Mouse (Mus musculus) heart, embryonic 16.5 days (tissue): ENCODE measurements at regions not wholly inside any gene's neighbourhood (a gene's known extent, or its start where the extent isn't known, plus 50 kb on each side); places are given as distances from the start of the nearest gene placed in this dataset.

Experiments used
- ATAC-seq: fragments of 200-750 bp; cut with Nextera tagmentation; replicated peaks from 2 replicates; pipeline ENCODE4 v1.8.0; 2017; ENCODE audit warnings: moderate number of reproducible peaks; ENCODE audit not compliant: insufficient read depth, low FRiP score; ENCODE audit errors: extremely low read depth
- H3K27ac ChIP-seq: fragments of 300-500 bp; sonication (generic); 2 replicates; pipeline ENCODE4 v1.5.1; 2014; ENCODE audit warnings: mild to moderate bottlenecking, low read length, control low read depth, moderate library complexity
- H3K27me3 ChIP-seq: fragments of 300-500 bp; sonication (generic); 2 replicates; pipeline ENCODE4 v1.6.1; 2014; ENCODE audit warnings: low read length, mixed read lengths; ENCODE audit not compliant: control insufficient read depth, insufficient read depth
- H3K36me3 ChIP-seq: fragments of 300-500 bp; sonication (generic); 2 replicates; pipeline ENCODE4 v1.6.1; 2014; ENCODE audit not compliant: control insufficient read depth, insufficient read depth
- H3K4me1 ChIP-seq: fragments of 300-500 bp; sonication (generic); 2 replicates; pipeline ENCODE4 v1.6.1; 2014; ENCODE audit warnings: low read length, mixed read lengths; ENCODE audit not compliant: control insufficient read depth, insufficient read depth
- H3K4me2 ChIP-seq: fragments of 300-500 bp; sonication (generic); 2 replicates; pipeline ENCODE4 v1.6.1; 2014; ENCODE audit warnings: low read depth, mild to moderate bottlenecking, control low read depth, low read length
- H3K4me3 ChIP-seq: fragments of 300-500 bp; sonication (generic); 2 replicates; pipeline ENCODE4 v1.5.1; 2014; ENCODE audit warnings: mild to moderate bottlenecking, control low read depth, low read length
- H3K9ac ChIP-seq: fragments of 300-500 bp; sonication (generic); 2 replicates; pipeline ENCODE4 v1.6.1; 2014; ENCODE audit warnings: low read length, control low read depth
- H3K9me3 ChIP-seq: fragments of 300-500 bp; sonication (generic); replicated peaks from 2 replicates; pipeline ENCODE4 v1.6.1; 2016; ENCODE audit warnings: low read length; ENCODE audit not compliant: control insufficient read depth
- WGBS: fragments of 180-500 bp; shearing (Covaris S2); extraction: QIAGEN DNeasy Blood & Tissue Kit; methylation state at CpG from one replicate; pipeline ENCODE4 v1.1.7; 2014; 5-methylcytosine and 5-hydroxymethylcytosine counted together

DNA sequence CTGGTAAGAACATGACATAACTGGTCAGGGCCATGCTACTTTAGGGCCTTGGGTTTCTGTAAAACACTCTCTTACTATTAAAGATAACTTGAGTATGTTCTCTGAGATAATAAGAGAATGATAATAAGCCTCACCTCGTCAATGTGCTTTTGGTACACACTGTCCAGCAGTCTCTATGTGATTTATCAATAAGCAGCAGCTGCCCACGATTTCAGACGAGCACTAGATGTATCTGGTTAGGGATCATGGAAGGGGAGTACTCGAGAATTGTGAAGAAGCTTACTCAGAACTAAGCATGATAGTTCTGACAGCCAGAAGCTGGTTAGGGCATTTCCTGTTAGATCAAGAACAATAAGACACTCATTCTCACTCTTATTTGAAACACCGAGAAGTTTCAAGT, 53.8 kb downstream of the Neurod6 start:
- WGBS, result 46% methylated on average over 5 of the region's 5 CpGs

GRCm38 (mm10) chr6:55620366-55620765, 60.7 kb downstream of the Neurod6 start:
- Histone ChIP-seq H3K9ac (no peak overlapping the region), H3K36me3 (no peaks in the 10 kb centered on the region), H3K4me1 (no peaks in the 10 kb centered on the region), H3K27ac (no peak overlapping the region), H3K9me3 (no peaks in the 10 kb centered on the region), H3K4me2 (no peak overlapping the region), H3K27me3 (no peaks in the 10 kb centered on the region), H3K4me3 (no peak overlapping the region)
- ATAC-seq, result no peak
- WGBS, result 81% methylated on average over 3 of the region's 3 CpGs

More for the DNA sequence above, 53.8 kb downstream of the Neurod6 start:
- Histone ChIP-seq H3K27ac (no peak overlapping the region), H3K4me2 (no peak overlapping the region), H3K4me1 (no peaks in the 10 kb centered on the region), H3K9me3 (no peaks in the 10 kb centered on the region), H3K36me3 (no peaks in the 10 kb centered on the region), H3K4me3 (no peak overlapping the region), H3K27me3 (no peaks in the 10 kb centered on the region), H3K9ac (no peak overlapping the region)
- ATAC-seq, result no peak

- no peak overlapping the region for H3K27ac ChIP-seq
- WGBS, result 37% methylated on average over 13 of the region's 13 CpGs
Measured at GRCm38 (mm10) chr6:55617922-55618481, 63.1 kb downstream of the Neurod6 start.

DNA sequence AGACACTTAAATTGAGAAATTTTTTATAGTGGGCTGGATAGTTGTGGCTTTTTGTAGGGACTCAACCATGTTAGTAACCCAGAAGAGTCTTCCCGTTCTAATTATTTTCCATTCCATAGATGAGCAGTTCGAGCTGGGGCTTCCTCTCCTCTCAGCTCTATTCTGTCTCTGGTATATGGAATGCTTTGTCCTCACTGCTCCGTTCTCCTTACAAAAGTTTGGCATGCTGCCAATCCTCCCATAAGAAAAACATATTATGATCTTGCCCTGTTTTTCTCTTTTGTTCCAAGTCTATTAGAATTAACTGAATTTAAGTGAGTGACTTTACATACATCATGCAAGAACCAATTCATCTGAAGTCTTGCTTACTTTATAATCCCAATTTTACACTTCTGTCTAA, 70.7 kb downstream of the Neurod6 start:
- no peak for ATAC-seq
- Histone ChIP-seq H3K36me3 (no peaks in the 10 kb centered on the region), H3K4me1 (no peaks in the 10 kb centered on the region), H3K27me3 (no peaks in the 10 kb centered on the region), H3K27ac (no peak overlapping the region), H3K9me3 (no peaks in the 10 kb centered on the region), H3K4me3 (no peak overlapping the region), H3K9ac (no peak overlapping the region), H3K4me2 (no peak overlapping the region)
- 48% methylated on average over 3 of the region's 3 CpGs for WGBS

More at GRCm38 (mm10) chr6:55617922-55618481, 63.1 kb downstream of the Neurod6 start:
- Histone ChIP-seq H3K27me3 (no peaks in the 10 kb centered on the region), H3K4me1 (no peaks in the 10 kb centered on the region), H3K9ac (no peak overlapping the region), H3K4me2 (peak overlapping the region; percentile 58), H3K9me3 (no peaks in the 10 kb centered on the region), H3K36me3 (no peaks in the 10 kb centered on the region), H3K4me3 (peak overlapping the region; percentile 38)
- ATAC-seq, result no peak

DNA sequence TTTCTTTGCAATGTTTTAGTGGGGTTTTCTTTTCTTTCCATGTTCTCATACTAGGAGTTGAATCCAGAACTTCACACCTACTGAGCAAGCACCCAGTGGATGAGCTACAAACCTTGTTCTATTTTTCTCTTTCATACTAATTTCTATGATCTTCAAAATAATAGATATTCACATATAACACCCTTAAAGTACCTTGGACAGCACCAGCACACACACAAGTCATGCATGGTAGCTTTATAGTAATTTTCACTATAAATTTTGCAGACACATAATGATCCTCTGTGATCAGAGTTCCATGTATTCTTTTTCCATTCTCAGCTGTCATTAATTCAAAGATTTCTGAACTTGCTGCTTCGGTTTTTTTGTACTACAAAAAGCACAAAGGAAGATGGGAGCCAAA, 71.1 kb downstream of the Neurod6 start:
- Histone ChIP-seq H3K27me3 (no peaks in the 10 kb centered on the region), H3K4me3 (no peak overlapping the region), H3K9ac (no peak overlapping the region), H3K9me3 (no peaks in the 10 kb centered on the region), H3K4me2 (no peak overlapping the region), H3K36me3 (no peaks in the 10 kb centered on the region), H3K27ac (no peak overlapping the region), H3K4me1 (no peaks in the 10 kb centered on the region)
- 63% methylated on average over 1 of the region's 1 CpGs for WGBS
- ATAC-seq, result no peak

GRCm38 (mm10) chr6:55609053-55609452, 72.0 kb downstream of the Neurod6 start:
- H3K9ac ChIP-seq, result no peak overlapping the region
- H3K4me3 ChIP-seq, result no peak overlapping the region
- no peak overlapping the region for H3K27ac ChIP-seq
- no peaks in the 10 kb centered on the region for H3K4me1 ChIP-seq
- H3K36me3 ChIP-seq, result no peaks in the 10 kb centered on the region
- no peaks in the 10 kb centered on the region for H3K9me3 ChIP-seq
- H3K4me2 ChIP-seq, result no peak overlapping the region
- WGBS, result 66% methylated on average over 1 of the region's 1 CpGs
- no peaks in the 10 kb centered on the region for H3K27me3 ChIP-seq
- no peak for ATAC-seq

DNA sequence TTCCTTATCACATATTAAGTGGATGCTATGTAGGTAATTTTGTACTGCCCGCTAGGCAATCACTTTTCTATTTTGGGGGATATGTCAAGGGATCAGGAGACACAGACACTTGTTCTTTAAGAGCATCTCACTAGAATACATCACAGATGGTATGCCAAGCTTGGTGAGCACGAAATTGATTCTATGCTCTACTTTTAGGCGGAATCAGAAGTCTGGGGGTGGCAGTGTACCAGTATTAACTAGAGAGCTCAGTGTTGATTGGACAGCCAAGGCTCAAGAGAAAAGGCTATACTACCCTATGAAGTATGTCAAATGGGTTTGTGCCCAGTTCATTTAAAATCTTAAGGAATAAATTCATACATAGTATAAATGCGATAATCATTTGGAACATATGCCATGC, 84.0 kb downstream of the Neurod6 start:
- Histone ChIP-seq H3K9me3 (no peaks in the 10 kb centered on the region), H3K4me2 (no peak overlapping the region), H3K36me3 (no peaks in the 10 kb centered on the region), H3K9ac (no peak overlapping the region), H3K27me3 (0 out of 2 replicates have a peak, but pooled peaks cover 2% of the 10 kb centered on the region), H3K27ac (no peak overlapping the region), H3K4me1 (no peaks in the 10 kb centered on the region), H3K4me3 (no peak overlapping the region)
- no peak for ATAC-seq
- 80% methylated on average over 4 of the region's 4 CpGs for WGBS

DNA sequence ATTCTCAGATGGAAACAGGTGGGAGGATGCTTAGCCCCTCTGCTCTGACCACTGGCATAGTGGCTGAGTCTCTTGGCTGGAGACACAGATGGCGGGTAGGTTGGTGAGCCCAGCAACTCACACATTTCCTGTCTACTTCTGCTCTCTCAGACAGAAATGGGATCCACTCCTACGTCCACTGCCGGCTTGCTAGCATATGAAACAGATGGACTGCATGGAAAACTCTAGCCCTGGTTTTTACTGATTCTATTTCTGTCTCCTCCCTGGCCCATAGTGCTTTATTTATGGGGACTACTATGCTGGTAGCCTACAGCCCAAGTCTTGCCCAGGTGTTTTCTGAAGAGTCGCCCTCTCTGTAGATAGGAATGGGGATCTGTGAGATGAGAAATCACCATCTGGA, 88.9 kb downstream of the Neurod6 start:
- WGBS, result 68% methylated on average over 4 of the region's 4 CpGs
- H3K4me1 ChIP-seq, result no peaks in the 10 kb centered on the region
- H3K36me3 ChIP-seq, result no peaks in the 10 kb centered on the region
- no peaks in the 10 kb centered on the region for H3K27me3 ChIP-seq
- no peak overlapping the region for H3K9ac ChIP-seq
- no peak overlapping the region for H3K4me2 ChIP-seq
- no peaks in the 10 kb centered on the region for H3K9me3 ChIP-seq
- no peak overlapping the region for H3K4me3 ChIP-seq
- ATAC-seq, result no peak
- no peak overlapping the region for H3K27ac ChIP-seq

- Histone ChIP-seq H3K36me3 (no peaks in the 10 kb centered on the region), H3K27me3 (no peaks in the 10 kb centered on the region), H3K4me3 (no peak overlapping the region), H3K4me1 (no peaks in the 10 kb centered on the region), H3K4me2 (no peak overlapping the region), H3K9me3 (no peaks in the 10 kb centered on the region), H3K9ac (no peak overlapping the region), H3K27ac (no peak overlapping the region)
- ATAC-seq, result no peak
- 59% methylated on average over 6 of the region's 6 CpGs for WGBS
Measured at GRCm38 (mm10) chr6:55581106-55581505, 100.0 kb downstream of the Neurod6 start.
